Mouse (Mus musculus) brain, adult 2 months (tissue): ENCODE data around the gene Chdh.

Experiments
- DNase-seq: peaks from one replicate; pipeline ENCODE4 v3.0.0; 2011; ENCODE audit warnings: low read depth, low spot score

Chdh gene

GRCm38 (mm10) chr14:30011886-30012560, 3.2 kb downstream of the Chdh start:
- DNase-seq = peak; percentile 76

DNA sequence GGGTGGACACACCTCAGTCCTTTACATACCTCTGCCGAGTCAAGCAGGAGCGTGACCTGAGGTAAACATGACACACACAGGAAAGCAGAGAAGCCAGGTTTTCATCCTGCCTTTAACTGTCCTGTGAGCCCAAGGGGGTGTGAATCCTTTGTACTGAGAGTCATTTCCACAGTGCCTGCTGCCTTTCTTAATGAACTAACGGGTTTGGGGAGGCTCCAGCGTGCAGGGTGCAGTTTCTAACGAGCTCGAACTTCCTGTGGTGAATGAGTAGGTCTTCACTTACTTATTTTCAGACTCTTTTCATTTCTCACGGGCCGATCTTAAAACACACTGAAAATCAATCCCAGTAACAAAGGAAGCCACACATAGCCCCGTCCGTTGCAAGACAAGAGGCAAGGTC, 5.7 kb downstream of the Chdh start:
- DNase-seq = no peak

DNA sequence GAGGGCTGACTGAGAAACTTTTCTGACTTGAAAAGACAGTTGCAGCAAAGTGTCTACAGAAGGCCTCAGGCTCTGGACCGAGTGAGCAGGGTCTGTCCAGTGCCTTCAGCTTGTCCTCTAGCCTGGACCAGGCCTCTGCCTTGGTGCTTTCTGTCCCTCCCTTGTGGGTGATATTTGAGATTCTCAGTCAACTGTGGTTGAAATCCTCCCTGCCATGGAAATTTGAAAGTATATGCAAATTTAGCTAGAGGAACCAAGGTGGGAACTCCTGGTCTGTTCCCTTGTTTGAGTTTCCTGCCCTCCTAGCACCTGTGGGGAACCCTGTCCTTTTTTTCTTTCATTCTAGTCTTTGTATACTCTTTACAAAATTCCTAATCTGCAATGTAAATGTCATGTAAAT, 6.2 kb downstream of the Chdh start:
- no peak for DNase-seq

- no peak for DNase-seq
These were observed 7.8 kb downstream of the Chdh start for GRCm38 (mm10) chr14:30016666-30017065.

DNA sequence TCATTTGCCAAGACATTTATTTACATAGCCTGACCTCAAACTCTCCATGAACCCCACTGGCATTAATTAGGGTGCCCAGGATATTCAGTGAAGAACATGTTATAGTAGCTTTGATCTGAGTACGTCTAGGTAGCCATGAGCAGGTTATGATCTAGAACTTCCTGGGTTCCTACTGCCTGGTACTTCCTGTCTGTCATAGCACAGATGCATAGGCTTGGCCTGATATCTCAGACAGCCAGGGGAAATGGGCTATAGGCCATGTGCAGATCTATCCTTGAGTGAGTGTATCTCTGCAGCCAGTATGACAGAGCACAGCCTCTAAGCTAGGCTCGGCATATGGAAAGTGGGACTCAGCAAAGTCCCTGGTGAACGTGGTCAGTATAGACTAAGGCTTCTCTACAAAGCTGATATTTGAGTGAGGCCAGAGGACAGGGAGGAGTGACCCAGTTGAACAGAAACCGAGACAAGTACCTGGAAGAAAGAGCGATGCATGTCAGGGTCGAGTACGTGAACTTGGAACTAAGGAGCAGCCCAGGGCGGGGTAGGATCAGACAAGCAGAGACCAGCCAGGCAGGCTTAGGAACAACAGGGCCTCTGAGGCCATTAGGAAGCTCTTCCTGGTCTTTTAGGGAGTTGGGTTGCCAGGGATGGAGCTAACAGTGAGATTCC, 9.1 kb downstream of the Chdh start:
- DNase-seq = no peak

DNA sequence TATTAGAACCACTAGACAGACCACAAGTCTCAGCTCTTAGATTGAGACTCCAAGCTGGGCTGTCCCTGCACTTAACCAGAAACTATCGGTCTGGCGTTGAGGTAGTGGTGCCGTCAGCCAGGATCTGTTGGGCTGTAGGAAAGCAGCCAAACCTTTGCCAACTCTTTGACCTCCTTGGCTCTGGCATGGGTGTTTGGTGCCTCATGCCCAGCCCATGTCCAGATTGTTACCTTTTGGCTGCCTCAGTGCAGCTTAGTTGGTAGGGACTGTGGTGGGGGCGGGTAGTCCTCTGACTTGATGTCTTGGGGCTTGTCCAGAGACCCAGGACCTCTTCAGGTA, 9.6 kb downstream of the Chdh start:
- DNase-seq = no peak

DNA sequence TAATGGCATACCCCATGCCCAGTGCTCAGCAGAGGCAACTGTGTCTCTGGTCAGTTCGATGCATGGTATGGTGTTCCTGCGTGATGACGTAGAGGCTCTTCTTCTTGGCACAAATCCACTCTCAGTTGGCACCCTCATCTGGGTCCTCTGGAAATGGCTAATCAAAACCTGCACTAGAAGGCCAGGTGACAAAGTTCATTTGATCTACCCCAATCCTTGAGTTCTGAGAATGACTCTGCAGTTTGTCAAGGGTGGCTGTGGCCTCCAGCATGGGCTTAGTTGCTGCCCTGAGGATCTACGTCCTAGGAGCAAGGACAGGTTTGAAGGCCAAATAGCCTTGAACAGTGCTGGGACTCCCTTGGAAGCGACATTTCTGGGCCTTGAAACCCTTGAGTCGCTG, 10.0 kb downstream of the Chdh start:
- no peak for DNase-seq

GRCm38 (mm10) chr14:30019375-30019774, 10.6 kb downstream of the Chdh start:
- no peak for DNase-seq

DNA sequence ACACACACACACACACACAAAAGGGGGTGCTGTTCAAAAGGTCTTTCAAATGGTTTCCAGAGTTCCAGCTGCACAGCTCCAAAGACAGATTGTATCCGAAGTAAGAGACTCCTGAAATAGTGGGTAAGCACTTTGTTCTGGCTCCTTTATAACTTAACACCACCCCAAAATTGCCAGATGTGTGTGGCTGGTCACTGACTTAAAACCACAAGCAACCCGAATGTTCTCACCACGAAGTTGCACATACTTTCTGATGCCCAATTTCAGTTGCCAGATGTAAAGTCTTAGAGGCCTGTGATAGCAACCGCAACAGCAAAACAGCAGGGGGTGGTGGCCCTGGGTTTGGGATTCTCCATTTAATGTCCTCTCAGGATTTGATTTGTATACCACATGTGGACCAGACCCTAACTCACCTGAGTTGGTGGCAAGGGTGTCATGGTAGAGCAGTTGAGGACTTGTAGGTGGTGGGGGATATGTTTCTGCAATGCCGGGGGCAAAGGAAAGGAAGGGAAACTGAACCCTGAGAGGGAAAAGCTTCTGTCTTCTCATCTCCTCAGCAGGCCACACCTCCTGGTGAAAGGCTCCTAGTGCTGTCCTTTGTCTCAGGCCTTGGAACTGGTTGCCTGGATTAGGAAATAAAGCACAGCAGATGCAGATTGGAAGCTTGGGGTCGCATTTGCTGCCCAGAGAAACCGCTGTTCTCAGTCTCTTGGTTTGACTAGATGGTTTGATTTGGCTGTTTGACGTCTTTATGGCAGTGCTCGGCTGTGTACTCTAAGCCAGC, 11.2 kb downstream of the Chdh start:
- no peak for DNase-seq

GRCm38 (mm10) chr14:30022471-30022870, 13.6 kb downstream of the Chdh start:
- no peak for DNase-seq

GRCm38 (mm10) chr14:30024387-30024786, 15.6 kb downstream of the Chdh start:
- no peak for DNase-seq

GRCm38 (mm10) chr14:30027378-30027777, 18.6 kb downstream of the Chdh start:
- peak; percentile 33 for DNase-seq

- DNase-seq = no peak
These were observed 24.6 kb downstream of the Chdh start for GRCm38 (mm10) chr14:30033405-30033804.

DNA sequence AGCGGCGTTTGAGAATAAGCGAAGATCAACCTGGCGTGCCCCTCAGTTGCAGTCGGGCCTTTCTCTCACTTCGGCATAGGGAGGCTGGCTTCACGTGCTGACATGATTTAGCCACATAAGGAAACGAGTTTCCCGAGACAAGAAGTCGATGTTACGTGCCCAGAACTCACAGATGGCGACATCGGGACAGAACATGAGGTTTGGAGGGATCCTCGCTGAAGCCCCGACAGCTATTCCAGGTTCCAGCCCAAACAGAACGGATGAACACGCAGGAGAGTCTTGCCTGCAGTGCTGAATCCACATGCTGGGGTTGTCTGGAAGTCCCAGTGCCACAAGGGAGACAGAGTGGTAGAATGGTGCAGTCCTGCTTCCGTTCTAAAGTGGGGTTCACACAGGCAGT, 29.6 kb downstream of the Chdh start:
- peak; percentile 50 for DNase-seq

DNA sequence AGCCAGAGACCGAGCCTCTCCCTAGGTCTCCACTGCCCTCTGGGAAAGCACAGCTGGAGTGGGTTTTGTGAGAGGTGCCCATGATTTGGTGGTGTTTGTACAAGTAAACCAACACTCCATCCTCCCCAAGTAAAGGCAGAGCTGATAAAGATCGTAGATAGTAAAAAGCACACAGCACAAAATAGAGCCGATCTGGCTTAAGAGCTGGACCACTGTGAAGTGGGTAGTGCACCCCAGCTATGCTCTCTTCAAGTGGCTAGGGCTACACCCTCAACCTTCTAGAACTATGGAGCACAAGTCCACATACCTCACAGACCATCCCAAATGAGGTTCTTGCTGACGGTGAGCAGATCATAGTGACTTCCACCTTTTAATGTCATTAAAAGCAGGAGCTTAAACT, 30.6 kb downstream of the Chdh start:
- no peak for DNase-seq

DNA sequence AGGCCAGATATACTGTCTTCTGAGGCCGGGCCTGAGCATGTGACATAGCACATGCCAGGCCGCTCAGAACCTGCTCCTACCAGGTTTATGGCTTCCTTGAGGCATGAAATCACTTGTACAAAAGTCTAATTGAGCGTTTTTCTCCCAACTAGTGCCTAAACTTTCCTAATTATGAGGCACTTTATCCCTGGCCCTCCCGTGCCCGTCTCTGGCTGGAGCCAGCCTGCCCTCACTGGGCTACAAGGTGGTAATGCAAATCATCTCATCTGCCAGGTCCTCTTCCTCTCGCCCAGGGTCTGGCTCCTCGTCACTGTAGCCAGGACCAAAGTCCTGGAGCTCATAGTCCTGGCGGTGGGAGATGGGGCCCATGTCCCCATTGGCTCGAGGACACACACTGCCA, 33.0 kb downstream of the Chdh start:
- no peak for DNase-seq

DNA sequence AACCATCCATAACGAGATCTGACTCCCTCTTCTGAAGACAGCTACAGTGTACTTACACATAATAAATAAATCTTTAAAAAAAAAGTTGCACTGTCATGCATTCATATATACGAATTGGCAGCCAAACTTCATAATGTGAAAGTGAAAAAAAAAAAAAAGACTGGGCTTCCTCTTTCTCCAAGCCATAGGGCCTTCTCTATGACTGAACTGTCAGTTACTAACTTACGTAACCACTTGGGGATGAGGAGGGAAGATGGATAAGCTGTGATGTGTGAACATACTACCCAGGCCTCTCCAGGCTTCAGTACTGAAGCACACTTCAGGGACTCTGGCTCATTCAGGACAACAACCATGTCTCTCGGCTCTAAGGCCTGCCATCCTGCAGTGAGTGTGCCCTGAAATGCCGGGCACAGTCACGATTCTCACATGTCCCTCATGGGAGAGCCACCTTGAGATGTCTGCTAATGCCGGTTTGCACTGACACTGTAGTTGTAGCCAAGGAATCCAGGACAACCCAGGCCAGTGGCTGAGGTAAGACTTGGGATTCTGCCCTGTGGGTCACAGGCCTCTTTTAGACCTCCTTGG, 34.6 kb downstream of the Chdh start:
- no peak for DNase-seq

DNA sequence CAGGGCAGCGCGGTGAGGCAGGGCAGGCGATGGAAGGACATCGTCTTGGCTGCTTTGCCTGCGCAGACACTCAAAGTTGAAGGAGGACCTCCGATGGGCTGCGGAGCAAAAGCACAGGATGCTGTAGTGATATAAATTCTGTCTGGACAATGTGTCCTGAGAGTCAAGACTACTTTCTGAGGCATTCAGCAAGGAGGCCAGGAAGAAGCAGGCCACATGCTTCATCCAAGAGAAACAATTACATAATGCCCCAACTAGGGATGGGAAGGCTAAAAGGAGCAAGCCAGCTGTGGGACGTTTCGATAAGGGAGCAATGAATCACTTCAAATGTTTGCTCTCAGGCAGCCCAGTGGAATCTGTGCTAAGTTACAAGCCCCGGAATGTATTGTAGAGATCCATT, 36.4 kb downstream of the Chdh start:
- DNase-seq = peak; percentile 25

GRCm38 (mm10) chr14:30045704-30046220, 36.9 kb downstream of the Chdh start:
- no peak for DNase-seq

DNA sequence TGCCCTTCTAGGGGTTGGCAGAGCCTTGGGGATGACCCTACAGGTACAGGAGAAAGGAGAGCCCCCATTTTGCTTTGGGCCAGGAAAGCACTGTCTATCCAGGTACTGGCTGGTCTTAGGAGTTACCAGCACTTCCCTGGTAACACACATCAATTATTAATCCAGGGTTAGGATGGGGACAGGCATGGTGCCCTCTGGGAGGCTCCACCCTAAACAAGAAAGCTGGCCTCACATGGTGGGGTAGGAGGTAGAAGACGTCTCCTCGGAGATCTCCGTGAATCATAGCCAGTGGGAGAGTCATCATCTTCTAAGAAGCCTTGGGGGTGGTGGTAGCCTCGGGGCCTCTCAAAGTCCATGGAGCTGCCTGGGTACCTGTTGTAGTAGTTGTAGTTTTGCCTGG, 38.2 kb downstream of the Chdh start:
- no peak for DNase-seq

- DNase-seq = no peak
These were observed 39.2 kb downstream of the Chdh start for GRCm38 (mm10) chr14:30048049-30048448.

GRCm38 (mm10) chr14:30050280-30050679, 41.5 kb downstream of the Chdh start:
- no peak for DNase-seq
